Mouse (Mus musculus) MEL (cell line): Measurements from ENCODE around the gene Stx3. TPM values are rescaled to one million over a fixed set of nuclear protein-coding genes. Genes with fewer than 3 reads are reported as not detected.

ENCODE experiments used
- DNase-seq: peaks from one replicate; pipeline ENCODE4 v3.0.0; 2011; ENCODE audit warnings: low read depth, low spot score
- H3K27ac ChIP-seq: 2 replicates; pipeline ENCODE4 v1.5.1; 2012; ENCODE audit warnings: low read depth, mild to moderate bottlenecking, control low read depth, low read length, moderate library complexity; ENCODE audit not compliant: control insufficient read depth
- H3K27me3 ChIP-seq, 2 experiments: fragments of 150-350 bp in 1 of 2; sonication (generic) in 1 of 2; 2 replicates each; pipeline ENCODE4 v1.6.1; 2012; ENCODE audit warnings: low read length in 2 of 2, mild to moderate bottlenecking in 2 of 2, improper control_type of control experiment in 1 of 2, moderate library complexity in 1 of 2; ENCODE audit not compliant: insufficient read depth in 2 of 2, control insufficient read depth in 1 of 2
- H3K36me3 ChIP-seq, 2 experiments: 2 replicates each; pipeline ENCODE4 v1.6.1; 2012 to 2014; ENCODE audit warnings: low read length in 2 of 2, improper control_type of control experiment in 1 of 2, inconsistent platforms in 1 of 2, mild to moderate bottlenecking in 1 of 2; ENCODE audit not compliant: insufficient read depth in 2 of 2, control insufficient read depth in 1 of 2
- H3K4me1 ChIP-seq, 2 experiments: fragments of 150-350 bp in 1 of 2; sonication (generic) in 1 of 2; 2 replicates each; pipeline ENCODE4 v1.6.1; 2012; ENCODE audit warnings: low read length in 2 of 2, improper control_type of control experiment in 1 of 2, mild to moderate bottlenecking in 1 of 2; ENCODE audit not compliant: insufficient read depth in 2 of 2, control insufficient read depth in 1 of 2
- H3K4me3 ChIP-seq, 2 experiments: fragments of 150-350 bp in 1 of 2; sonication (generic) in 1 of 2; 2 replicates each; pipeline ENCODE4 v1.5.1; 2012; ENCODE audit warnings: low read depth in 2 of 2, low read length in 2 of 2, mild to moderate bottlenecking in 2 of 2, moderate library complexity in 2 of 2, control low read depth in 1 of 2, improper control_type of control experiment in 1 of 2; ENCODE audit not compliant: control insufficient read depth in 1 of 2, insufficient read depth in 1 of 2
- H3K79me2 ChIP-seq: 2 replicates; pipeline ENCODE4 v1.6.1; 2012; ENCODE audit warnings: mild to moderate bottlenecking, low read length, moderate library complexity; ENCODE audit not compliant: control insufficient read depth, poor library complexity, insufficient read depth
- H3K9ac ChIP-seq: 2 replicates; pipeline ENCODE4 v1.6.1; 2012; ENCODE audit warnings: low read depth, mild to moderate bottlenecking, control low read depth, low read length, moderate library complexity; ENCODE audit not compliant: control insufficient read depth, poor library complexity, severe bottlenecking
- H3K9me3 ChIP-seq: fragments of 150-350 bp; sonication (generic); replicated peaks from 2 replicates; pipeline ENCODE4 v1.6.1; 2012; ENCODE audit warnings: mild to moderate bottlenecking, low read length, improper control_type of control experiment, moderate library complexity; ENCODE audit not compliant: insufficient read depth
- CHD1 ChIP-seq: IDR thresholded peaks from 2 replicates; pipeline ENCODE4 v1.6.1; 2012; ENCODE audit warnings: low read depth, mild to moderate bottlenecking, inconsistent platforms, low read length, improper control_type of control experiment
- CTCF ChIP-seq, 3 experiments: IDR thresholded peaks in 2 of 3; conservative IDR thresholded peaks in 1 of 3; 2 replicates each; pipeline ENCODE4 v1.5.1; 2011 to 2012; ENCODE audit warnings: low read length in 3 of 3, low read depth in 2 of 3, mild to moderate bottlenecking in 2 of 3, improper control_type of control experiment in 1 of 3, inconsistent platforms in 1 of 3, mixed read lengths in 1 of 3, moderate library complexity in 1 of 3; ENCODE audit not compliant: control insufficient read depth in 1 of 3, insufficient read depth in 1 of 3, poor library complexity in 1 of 3, severe bottlenecking in 1 of 3
- ELF1 ChIP-seq: IDR thresholded peaks from 2 replicates; pipeline ENCODE4 v1.6.1; 2014; ENCODE audit warnings: low read depth, mild to moderate bottlenecking, inconsistent platforms, low read length, improper control_type of control experiment, moderate library complexity
- ETS1 ChIP-seq: IDR thresholded peaks from 2 replicates; pipeline ENCODE4 v1.6.1; 2012; ENCODE audit warnings: low read depth, mild to moderate bottlenecking, inconsistent platforms, low read length, improper control_type of control experiment, moderate library complexity
- GATA1 ChIP-seq: IDR thresholded peaks from 2 replicates; pipeline ENCODE4 v1.6.1; 2011; ENCODE audit warnings: low read depth, low read length, improper control_type of control experiment
- HCFC1 ChIP-seq: IDR thresholded peaks from 2 replicates; pipeline ENCODE4 v1.6.1; 2012; ENCODE audit warnings: low read depth, mild to moderate bottlenecking, inconsistent platforms, low read length, improper control_type of control experiment, moderate library complexity
- MAZ ChIP-seq: IDR thresholded peaks from 2 replicates; pipeline ENCODE4 v1.6.1; 2012; ENCODE audit warnings: low read depth, mild to moderate bottlenecking, inconsistent platforms, low read length, improper control_type of control experiment
- MEF2A ChIP-seq: IDR thresholded peaks from 2 replicates; pipeline ENCODE4 v1.6.1; 2014; ENCODE audit warnings: low read depth, mild to moderate bottlenecking, inconsistent platforms, low read length, improper control_type of control experiment; ENCODE audit not compliant: poor library complexity, insufficient replicate concordance, severe bottlenecking; ENCODE audit errors: extremely low read depth
- MXI1 ChIP-seq: IDR thresholded peaks from 2 replicates; pipeline ENCODE4 v1.6.1; 2011; ENCODE audit warnings: mild to moderate bottlenecking, low read depth, low read length, improper control_type of control experiment
- MYC ChIP-seq: IDR thresholded peaks from 2 replicates; pipeline ENCODE4 v1.6.1; 2011; ENCODE audit warnings: low read depth, mild to moderate bottlenecking, low read length, improper control_type of control experiment, moderate library complexity
- NRF1 ChIP-seq: IDR thresholded peaks from 2 replicates; pipeline ENCODE4 v1.6.1; 2014; ENCODE audit warnings: low read depth, mild to moderate bottlenecking, inconsistent platforms, low read length, improper control_type of control experiment, moderate library complexity; ENCODE audit not compliant: poor library complexity, insufficient read depth, severe bottlenecking
- POLR2AphosphoS2 ChIP-seq: IDR thresholded peaks from 2 replicates; pipeline ENCODE4 v1.6.1; 2011; ENCODE audit warnings: low read length, improper control_type of control experiment
- RAD21 ChIP-seq: IDR thresholded peaks from 2 replicates; pipeline ENCODE4 v1.6.1; 2011; ENCODE audit warnings: mild to moderate bottlenecking, low read depth, low read length, improper control_type of control experiment
- SIN3A ChIP-seq: IDR thresholded peaks from 2 replicates; pipeline ENCODE4 v1.6.1; 2012; ENCODE audit warnings: low read length, improper control_type of control experiment, inconsistent platforms
- SMC3 ChIP-seq: IDR thresholded peaks from 2 replicates; pipeline ENCODE4 v1.6.1; 2011; ENCODE audit warnings: low read depth, low read length, improper control_type of control experiment
- TBP ChIP-seq: IDR thresholded peaks from 2 replicates; pipeline ENCODE4 v1.8.0; 2011; ENCODE audit warnings: low read depth, low read length, improper control_type of control experiment
- TCF12 ChIP-seq: IDR thresholded peaks from 2 replicates; pipeline ENCODE4 v1.6.1; 2014; ENCODE audit warnings: low read depth, mild to moderate bottlenecking, inconsistent platforms, low read length, improper control_type of control experiment, moderate library complexity
- UBTF ChIP-seq: IDR thresholded peaks from 2 replicates; pipeline ENCODE4 v1.6.1; 2012; ENCODE audit warnings: low read depth, mild to moderate bottlenecking, inconsistent platforms, low read length, improper control_type of control experiment, moderate library complexity, borderline replicate concordance; ENCODE audit not compliant: insufficient read depth
- ZC3H11A ChIP-seq: IDR thresholded peaks from 2 replicates; pipeline ENCODE4 v1.6.1; 2012; ENCODE audit warnings: low read depth, mild to moderate bottlenecking, inconsistent platforms, low read length, improper control_type of control experiment
- ZNF384 ChIP-seq: IDR thresholded peaks from 2 replicates; pipeline ENCODE4 v1.6.1; 2012; ENCODE audit warnings: low read depth, mild to moderate bottlenecking, inconsistent platforms, low read length, improper control_type of control experiment
- polyA plus RNA-seq, 2 experiments: library from polyadenylated mRNA; stranded (reverse) in 1 of 2; unstranded in 1 of 2; fragments of >175 nt in 1 of 2; fragments of >200 nt in 1 of 2; gene quantifications; 2 replicates each; pipeline versions ENCODE4 v1.2.1 to v1.2.4; 2012; ENCODE audit warnings: low replicate concordance in 2 of 2, low read depth in 1 of 2; ENCODE audit not compliant: insufficient read length in 2 of 2, insufficient read depth in 1 of 2, missing spikeins in 1 of 2
- total RNA-seq: library from RNA; depleted of rRNA; stranded (reverse); fragments of 300-350 nt; gene quantifications from 2 replicates; pipeline ENCODE4 v1.2.3, GENCODE M21; 2012

Gene Stx3
- total and polyA plus RNA-seq, 3 experiments: 0.73 to 3.0 TPM; not detected in 1

GRCm38 (mm10) chr19:11770205-11770892 is 48.9 kb downstream of the Stx3 start, which contains the start of gene Mrpl16 (continued):
- TF ChIP-seq ELF1 (peak; percentile 79), CTCF (IDR thresholded peaks at IDR 0.05 in 2 of 3, conservative IDR thresholded peaks at IDR 0.05 in 1 of 3; ENCODE audit: control insufficient read depth in 1 of 3, insufficient read depth in 1 of 3, low read depth in 2 of 3, low read length in 3 of 3, poor library complexity in 1 of 3, severe bottlenecking in 1 of 3) (no peak), MYC (peak; percentile 76; the same call in 1 of the 2 replicates), MXI1 (peak; percentile 76)
- TF ChIP-seq, all 39 proteins: peak for 20

GRCm38 (mm10) chr19:11769257-11769920 is 49.8 kb downstream of the Stx3 start:
- no peak overlapping the region for H3K27ac ChIP-seq
- peaks cover 14% of the 10 kb centered on the region for H3K79me2 ChIP-seq
- H3K4me1 ChIP-seq: peaks cover 7 to 9% of the 10 kb centered on the region in 2 experiments; a peak in 3 of 4 replicates
- TF ChIP-seq TCF12 (no peak), TBP (peak; percentile 92)
- peak; percentile 34 for DNase-seq
- peak overlapping the region in 1 of 2 experiments; percentile 59; a peak in 2 of 4 replicates for H3K4me3 ChIP-seq
- no peaks in the 10 kb centered on the region for H3K27me3 ChIP-seq
- H3K36me3 ChIP-seq: peaks cover 5 to 13% of the 10 kb centered on the region in 2 experiments
- H3K9ac ChIP-seq: no peak overlapping the region
- H3K9me3 ChIP-seq: no peaks in the 10 kb centered on the region

GRCm38 (mm10) chr19:11768163-11768562 is 51.0 kb downstream of the Stx3 start:
- peak; percentile 81 for DNase-seq
- H3K27me3 ChIP-seq: no peaks in the 10 kb centered on the region
- peaks cover 14% of the 10 kb centered on the region for H3K79me2 ChIP-seq
- peaks cover 2 to 13% of the 10 kb centered on the region in 2 experiments for H3K36me3 ChIP-seq
- TF ChIP-seq SIN3A (no peak; the same call in 1 of the 2 replicates), POLR2AphosphoS2 (no peak), UBTF (no peak), MEF2A (peak; percentile 73; the same call in 1 of the 2 replicates), NRF1 (no peak), SMC3 (peak; percentile 94), CTCF (IDR thresholded peaks at IDR 0.05 in 2 of 3, conservative IDR thresholded peaks at IDR 0.05 in 1 of 3; ENCODE audit: control insufficient read depth in 1 of 3, insufficient read depth in 1 of 3, low read depth in 2 of 3, low read length in 3 of 3, poor library complexity in 1 of 3, severe bottlenecking in 1 of 3) (peak; percentile 84 to 92 (median 91)), RAD21 (peak; percentile 86), MAZ (no peak), CHD1 (no peak), GATA1 (peak; percentile 63), ZC3H11A (peak; percentile 78), HCFC1 (0 out of 2 replicates have a peak, but pooled peaks have one; percentile 17), ZNF384 (no peak), ETS1 (peak; percentile 25; the same call in 1 of the 2 replicates)
- TF ChIP-seq, all 39 proteins: peak for 8
- H3K27ac ChIP-seq: no peak overlapping the region
- no peak overlapping the region for H3K4me3 ChIP-seq
- H3K4me1 ChIP-seq: peaks cover 7 to 9% of the 10 kb centered on the region in 2 experiments; a peak in 3 of 4 replicates
- no peak overlapping the region for H3K9ac ChIP-seq
- H3K9me3 ChIP-seq: no peaks in the 10 kb centered on the region
